Mouse (Mus musculus): ENCODE measurements around the gene Basp1. TPM values are rescaled to one million over a fixed set of nuclear protein-coding genes. Genes with fewer than 3 reads are reported as not detected.

The Basp1 gene
- polyA plus RNA-seq, 1 experiment from 2014 or later = 6.2 TPM

DNA sequence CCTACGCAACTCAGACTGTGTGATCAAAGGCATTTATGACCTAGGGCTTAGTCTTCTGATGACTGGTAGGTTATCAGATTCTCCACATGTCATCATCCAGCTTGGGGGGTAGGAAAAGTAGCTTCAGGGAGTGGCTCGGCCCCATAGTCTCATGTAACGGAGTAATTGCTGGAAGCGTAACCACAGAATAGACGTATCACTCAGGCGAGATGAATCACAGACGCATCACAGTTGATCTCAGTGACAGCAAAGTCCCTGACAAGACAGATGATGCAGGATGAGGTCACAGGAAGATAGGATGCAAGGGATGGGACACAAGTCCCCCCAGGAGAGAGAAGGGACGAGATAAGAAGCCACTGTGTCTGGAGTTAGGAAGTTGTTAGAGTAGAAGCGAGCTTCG, 30.6 kb upstream of the Basp1 start:
- no peak for ATAC-seq (ENCODE audit: extremely low read depth, insufficient number of reproducible peaks, low FRiP score, low TSS enrichment)
- Histone ChIP-seq H3K4me2 (no peak overlapping the region), H3K27ac (replicated peaks) (no peak overlapping the region), H3K4me1 (peaks cover 15% of the 10 kb centered on the region), H3K9ac (no peak overlapping the region), H3K36me3 (no peaks in the 10 kb centered on the region), H3K27me3 (replicated peaks) (peaks cover 59% of the 10 kb centered on the region), H3K4me3 (no peak overlapping the region), H3K9me3 (no peaks in the 10 kb centered on the region)
- 55% methylated on average over 10 of the region's 10 CpGs for WGBS

DNA sequence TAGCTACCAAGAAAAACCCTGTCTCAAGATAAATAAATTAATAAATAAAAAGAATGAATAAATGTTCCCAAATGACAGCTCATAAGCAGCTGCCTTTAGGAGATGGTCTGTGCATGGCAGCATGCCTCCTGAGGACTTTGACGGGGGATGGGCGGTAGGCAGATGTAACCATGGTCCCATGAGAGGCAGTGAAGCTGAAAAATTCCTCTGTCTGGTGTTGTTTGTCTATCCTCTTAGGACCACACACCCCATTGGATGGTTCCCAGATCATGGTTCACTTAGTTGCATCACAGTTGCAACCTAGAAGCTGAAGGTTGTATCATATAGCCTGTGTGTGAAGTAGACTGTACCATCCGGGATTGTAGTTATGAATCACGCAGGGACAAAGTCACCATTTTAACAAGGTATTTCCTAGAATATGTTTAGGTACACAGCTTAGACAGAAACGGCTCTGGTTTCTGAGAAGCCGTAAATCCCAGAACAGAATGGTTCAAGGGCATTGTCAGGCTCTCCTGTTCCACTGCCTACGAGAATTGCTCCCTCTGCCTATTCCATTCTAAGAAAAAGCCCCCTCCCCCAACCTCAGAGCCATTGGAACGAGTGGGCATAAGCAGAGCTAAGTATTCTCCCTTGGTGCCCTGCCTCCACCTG, 29.7 kb upstream of the Basp1 start:
- WGBS = 85% methylated on average over 8 of the region's 8 CpGs
- peaks cover 69% of the 10 kb centered on the region for H3K27me3 ChIP-seq (replicated peaks)
- no peaks in the 10 kb centered on the region for H3K9me3 ChIP-seq
- H3K36me3 ChIP-seq = no peaks in the 10 kb centered on the region
- peaks cover 15% of the 10 kb centered on the region for H3K4me1 ChIP-seq
- H3K4me2 ChIP-seq = no peak overlapping the region
- H3K27ac ChIP-seq (replicated peaks) = no peak overlapping the region
- no peak overlapping the region for H3K4me3 ChIP-seq
- H3K9ac ChIP-seq = no peak overlapping the region
- no peak for ATAC-seq (ENCODE audit: extremely low read depth, insufficient number of reproducible peaks, low FRiP score, low TSS enrichment)

DNA sequence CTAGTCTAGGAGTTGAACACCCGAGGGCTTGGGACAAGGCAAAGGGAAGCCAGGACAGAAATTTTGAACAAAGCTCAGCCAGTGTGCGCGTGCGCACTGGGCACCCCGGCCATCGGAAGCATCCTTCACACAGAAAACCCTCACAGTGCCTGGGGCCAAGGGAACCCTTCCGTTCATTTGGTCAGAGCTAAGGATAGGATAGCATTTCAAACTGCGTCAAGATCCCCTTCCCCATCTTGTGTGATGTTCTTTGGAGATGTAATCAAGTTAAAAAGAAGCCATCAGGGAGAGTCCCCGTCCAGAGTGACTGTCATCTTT, 28.3 kb upstream of the Basp1 start:
- Histone ChIP-seq H3K36me3 (no peaks in the 10 kb centered on the region), H3K4me1 (peaks cover 17% of the 10 kb centered on the region), H3K4me2 (peak overlapping the region; percentile 69), H3K27ac (replicated peaks) (no peak overlapping the region), H3K27me3 (replicated peaks) (peaks cover 64% of the 10 kb centered on the region), H3K9me3 (no peaks in the 10 kb centered on the region), H3K9ac (no peak overlapping the region), H3K4me3 (no peak overlapping the region)
- no peak for ATAC-seq (ENCODE audit: extremely low read depth, insufficient number of reproducible peaks, low FRiP score, low TSS enrichment)
- WGBS = 73% methylated on average over 9 of the region's 9 CpGs

DNA sequence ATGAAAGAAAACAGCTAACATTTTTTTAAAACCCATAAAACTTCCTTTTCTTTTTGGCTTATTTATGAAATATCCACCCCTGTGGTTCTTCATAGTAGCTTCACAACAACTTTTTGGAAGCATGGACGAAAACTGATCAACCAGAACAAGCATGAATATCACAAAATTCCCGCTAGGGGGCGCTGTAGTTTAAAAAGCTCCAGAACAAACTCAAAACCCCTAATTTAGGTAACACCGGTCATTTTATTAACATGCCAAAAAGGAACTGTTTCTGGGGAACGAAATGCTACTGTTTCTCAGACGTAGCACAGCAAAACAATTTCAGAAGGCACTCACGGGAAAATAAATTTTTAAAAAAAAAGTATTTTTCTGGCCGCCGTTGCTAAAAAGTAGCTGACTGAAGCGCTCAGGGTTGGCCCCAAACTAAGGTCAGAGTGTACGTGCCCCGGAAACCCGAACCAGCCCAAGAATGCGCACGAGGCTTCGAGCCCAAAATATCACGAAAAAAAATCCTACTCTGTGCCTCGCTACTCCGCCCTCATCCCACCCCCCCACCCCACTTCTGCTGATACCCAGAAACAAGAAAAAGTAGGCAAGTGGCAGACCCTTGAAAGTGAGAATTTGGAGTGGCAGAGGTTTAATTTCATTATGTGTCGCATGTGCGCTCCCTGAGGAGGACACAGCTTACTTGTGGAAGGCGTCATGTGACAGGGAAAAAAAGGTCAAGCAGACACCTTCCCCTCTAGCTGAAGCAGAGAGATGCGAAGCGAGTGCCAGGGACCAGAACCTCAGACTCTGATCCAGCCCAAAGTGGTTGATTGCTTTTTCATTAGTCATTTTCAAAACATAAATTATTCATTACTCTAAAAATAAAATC, 27.7 kb upstream of the Basp1 start:
- Histone ChIP-seq H3K27me3 (replicated peaks) (peaks cover 64% of the 10 kb centered on the region), H3K4me3 (peak overlapping the region; percentile 37), H3K9me3 (no peaks in the 10 kb centered on the region), H3K4me2 (peak overlapping the region; percentile 69), H3K4me1 (peaks cover 14% of the 10 kb centered on the region), H3K9ac (peak overlapping the region; percentile 58), H3K36me3 (no peaks in the 10 kb centered on the region), H3K27ac (replicated peaks) (no peak overlapping the region)
- no peak for ATAC-seq (ENCODE audit: extremely low read depth, insufficient number of reproducible peaks, low FRiP score, low TSS enrichment)
- WGBS = 14% methylated on average over 24 of the region's 24 CpGs

DNA sequence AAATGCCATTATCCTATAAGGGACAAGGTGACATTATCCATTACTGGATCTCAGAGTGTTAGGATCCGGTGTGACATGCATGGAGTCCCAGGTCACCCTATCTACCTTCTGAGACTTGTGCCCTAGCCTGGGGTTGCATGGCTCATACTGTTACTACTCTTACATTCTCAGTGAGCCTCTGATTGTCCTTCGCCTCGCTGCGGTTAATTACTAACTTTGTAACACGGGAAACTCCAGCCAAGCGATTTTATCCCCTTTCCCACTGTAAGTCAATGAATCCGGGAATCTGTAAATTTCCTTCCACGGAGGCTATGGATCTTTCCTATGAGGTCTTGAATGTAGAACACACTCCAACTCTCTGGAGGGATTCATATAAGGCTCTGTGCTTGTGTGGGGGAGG, 26.8 kb upstream of the Basp1 start:
- Histone ChIP-seq H3K27me3 (replicated peaks) (peaks cover 60% of the 10 kb centered on the region), H3K9ac (no peak overlapping the region), H3K36me3 (no peaks in the 10 kb centered on the region), H3K4me1 (peaks cover 5% of the 10 kb centered on the region), H3K4me3 (no peak overlapping the region), H3K27ac (replicated peaks) (no peak overlapping the region), H3K9me3 (no peaks in the 10 kb centered on the region), H3K4me2 (no peak overlapping the region)
- no peak for ATAC-seq (ENCODE audit: extremely low read depth, insufficient number of reproducible peaks, low FRiP score, low TSS enrichment)
- WGBS = 78% methylated on average over 8 of the region's 8 CpGs

DNA sequence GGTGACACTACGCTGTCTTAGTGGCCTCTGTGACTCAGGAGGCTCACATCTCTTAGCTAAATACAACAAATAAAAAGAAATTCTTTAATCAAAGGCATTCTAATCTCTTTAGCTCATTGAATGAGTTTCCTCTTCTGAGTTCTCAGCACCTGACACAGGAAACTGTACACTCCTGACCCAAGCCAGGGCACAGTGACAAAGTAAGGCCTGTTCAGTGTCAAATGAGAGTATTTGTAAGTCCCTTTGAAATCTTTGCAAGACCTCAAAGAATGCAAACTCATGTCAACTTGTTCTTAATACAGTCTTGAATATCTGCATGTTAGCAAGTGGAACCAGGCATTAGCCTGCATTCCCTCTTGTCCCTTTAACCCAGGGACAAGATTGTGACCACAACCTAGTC, 18.8 kb upstream of the Basp1 start:
- H3K4me2 ChIP-seq = no peak overlapping the region
- H3K4me1 ChIP-seq = peaks cover 6% of the 10 kb centered on the region; the same call in 1 of the 2 replicates
- no peak for ATAC-seq (ENCODE audit: extremely low read depth, insufficient number of reproducible peaks, low FRiP score, low TSS enrichment)
- no peaks in the 10 kb centered on the region for H3K36me3 ChIP-seq
- H3K27me3 ChIP-seq (replicated peaks) = no peaks in the 10 kb centered on the region; the same call in 1 of the 2 replicates
- H3K9me3 ChIP-seq = no peaks in the 10 kb centered on the region
- 53% methylated on average over 1 of the region's 1 CpGs for WGBS
- no peak overlapping the region for H3K4me3 ChIP-seq
- no peak overlapping the region for H3K27ac ChIP-seq (replicated peaks)
- no peak overlapping the region for H3K9ac ChIP-seq

DNA sequence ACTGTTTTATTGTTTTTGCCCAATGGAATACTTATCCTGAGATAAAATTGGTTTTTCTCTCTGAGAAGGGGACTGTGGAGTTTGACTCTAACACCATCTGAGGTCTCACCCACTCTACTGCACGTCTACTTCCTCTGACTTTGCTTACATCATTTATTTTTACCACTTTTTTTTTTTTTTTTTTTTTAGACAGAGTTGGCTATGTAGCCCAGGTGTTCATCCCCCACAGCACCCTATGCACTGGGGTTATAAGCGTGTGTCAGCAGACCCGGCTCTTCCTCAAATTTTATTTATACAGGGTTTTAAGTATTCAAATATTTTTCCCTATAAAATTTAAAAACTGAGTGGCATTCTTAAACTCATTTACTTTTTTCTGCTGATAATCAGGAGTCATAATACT, 16.6 kb upstream of the Basp1 start:
- no peak for ATAC-seq (ENCODE audit: extremely low read depth, insufficient number of reproducible peaks, low FRiP score, low TSS enrichment)
- no peak overlapping the region for H3K4me2 ChIP-seq
- no peaks in the 10 kb centered on the region for H3K36me3 ChIP-seq
- H3K4me3 ChIP-seq = no peak overlapping the region
- H3K27me3 ChIP-seq (replicated peaks) = no peaks in the 10 kb centered on the region; the same call in none of the 2 replicates
- H3K9ac ChIP-seq = no peak overlapping the region
- H3K4me1 ChIP-seq = peaks cover 6% of the 10 kb centered on the region; the same call in 1 of the 2 replicates
- 65% methylated on average over 3 of the region's 3 CpGs for WGBS
- H3K9me3 ChIP-seq = no peaks in the 10 kb centered on the region
- no peak overlapping the region for H3K27ac ChIP-seq (replicated peaks)

DNA sequence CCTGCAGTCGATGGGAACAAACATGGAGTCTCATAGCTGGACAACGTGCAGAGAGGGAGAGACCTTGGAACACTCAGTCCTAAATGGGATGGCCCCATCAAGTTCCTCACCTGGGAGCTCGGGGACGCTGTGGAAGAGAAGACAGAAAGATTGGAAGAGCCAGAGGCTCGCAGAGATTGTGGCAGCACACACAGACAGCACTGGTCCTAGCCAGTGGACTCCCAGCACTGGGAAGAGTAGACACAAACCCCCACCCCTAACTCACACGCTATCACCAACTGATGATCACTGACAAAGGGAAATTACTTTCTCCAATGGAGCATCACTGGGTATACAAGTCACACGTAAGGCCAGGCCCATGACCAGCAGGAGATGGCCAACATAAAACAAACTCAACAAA, 15.4 kb upstream of the Basp1 start:
- H3K27ac ChIP-seq (replicated peaks) = no peak overlapping the region

DNA sequence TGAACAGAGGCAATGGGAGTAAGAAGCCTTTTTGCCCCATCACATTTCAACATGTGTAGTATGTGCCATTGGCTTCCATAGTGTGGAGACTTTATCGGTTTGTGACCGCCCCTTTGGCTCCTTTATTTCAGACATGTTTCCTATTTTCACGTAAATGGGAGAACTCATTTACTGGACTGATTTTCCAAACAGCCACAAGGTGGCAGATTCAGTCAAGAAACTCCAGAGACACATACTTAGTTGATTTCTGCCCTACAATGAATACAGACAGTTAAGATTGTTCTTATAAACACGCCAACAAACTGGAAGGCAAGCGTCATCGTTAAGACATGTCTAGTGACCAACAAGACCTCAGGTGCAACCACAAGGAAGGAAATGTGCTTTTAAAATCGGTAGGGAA, 15.0 kb upstream of the Basp1 start:
- Histone ChIP-seq H3K36me3 (no peaks in the 10 kb centered on the region), H3K9ac (no peak overlapping the region), H3K27ac (replicated peaks) (no peak overlapping the region), H3K4me1 (peaks cover 6% of the 10 kb centered on the region; the same call in 1 of the 2 replicates), H3K4me2 (no peak overlapping the region), H3K9me3 (no peaks in the 10 kb centered on the region), H3K4me3 (no peak overlapping the region), H3K27me3 (replicated peaks) (no peaks in the 10 kb centered on the region; the same call in none of the 2 replicates)
- WGBS = 38% methylated on average over 7 of the region's 7 CpGs
- no peak for ATAC-seq (ENCODE audit: extremely low read depth, insufficient number of reproducible peaks, low FRiP score, low TSS enrichment)

More for the DNA sequence above, 15.4 kb upstream of the Basp1 start:
- Histone ChIP-seq H3K36me3 (no peaks in the 10 kb centered on the region), H3K4me2 (no peak overlapping the region), H3K4me3 (no peak overlapping the region), H3K9ac (no peak overlapping the region), H3K27me3 (replicated peaks) (no peaks in the 10 kb centered on the region; the same call in none of the 2 replicates), H3K4me1 (peaks cover 6% of the 10 kb centered on the region; the same call in 1 of the 2 replicates), H3K9me3 (no peaks in the 10 kb centered on the region)
- 66% methylated on average over 7 of the region's 7 CpGs for WGBS
- ATAC-seq (ENCODE audit: extremely low read depth, insufficient number of reproducible peaks, low FRiP score, low TSS enrichment) = no peak

DNA sequence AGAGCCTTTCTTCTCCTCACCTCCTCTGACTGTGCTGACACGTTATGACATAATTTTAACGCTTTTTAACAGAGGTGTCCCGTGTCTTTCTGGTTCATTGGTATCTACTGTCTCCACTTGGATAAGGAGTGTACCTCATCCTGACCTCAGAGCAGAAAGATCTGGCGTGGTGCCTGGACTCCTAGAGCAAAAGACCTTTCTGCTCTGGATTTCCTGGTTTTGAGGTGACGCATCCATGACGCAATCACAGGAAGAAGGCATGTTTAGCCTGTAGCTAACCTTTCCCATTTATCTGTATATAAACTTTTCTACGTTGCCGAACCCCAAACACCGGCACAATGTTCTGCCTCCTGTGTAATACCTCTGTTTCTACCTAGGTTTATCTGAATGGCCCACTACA, 6.7 kb upstream of the Basp1 start:
- no peak for ATAC-seq (ENCODE audit: extremely low read depth, insufficient number of reproducible peaks, low FRiP score, low TSS enrichment)
- no peak overlapping the region for H3K4me2 ChIP-seq
- WGBS = 67% methylated on average over 9 of the region's 9 CpGs

DNA sequence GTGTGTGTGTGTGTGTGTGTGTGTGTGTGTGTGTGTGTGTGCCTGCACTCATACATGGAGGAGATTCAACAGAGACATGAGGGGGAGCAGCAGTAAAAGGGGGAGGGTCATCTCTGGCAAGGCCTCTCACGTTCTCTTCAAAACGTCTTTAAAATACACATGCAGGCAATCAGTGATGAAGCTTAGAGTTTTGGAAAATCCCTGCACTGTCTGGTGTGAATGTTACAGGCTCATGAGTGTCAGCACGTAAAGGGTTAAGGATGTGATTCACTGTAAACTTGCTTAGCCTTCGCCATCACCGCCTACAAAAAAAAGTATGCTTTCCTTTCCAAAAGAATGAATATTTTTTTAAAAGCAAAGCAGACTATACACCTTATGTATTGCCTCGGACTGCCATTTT, 2.8 kb upstream of the Basp1 start:
- Histone ChIP-seq H3K27ac (replicated peaks) (no peak overlapping the region), H3K4me1 (peaks cover 8% of the 10 kb centered on the region), H3K4me2 (no peak overlapping the region), H3K36me3 (no peaks in the 10 kb centered on the region), H3K9me3 (no peaks in the 10 kb centered on the region), H3K27me3 (replicated peaks) (peaks cover 8% of the 10 kb centered on the region; the same call in 1 of the 2 replicates), H3K9ac (no peak overlapping the region), H3K4me3 (no peak overlapping the region)
- ATAC-seq (ENCODE audit: extremely low read depth, insufficient number of reproducible peaks, low FRiP score, low TSS enrichment) = no peak
- 66% methylated on average over 6 of the region's 6 CpGs for WGBS

More for the DNA sequence above, 6.7 kb upstream of the Basp1 start:
- Histone ChIP-seq H3K27me3 (replicated peaks) (peaks cover 5% of the 10 kb centered on the region; the same call in 1 of the 2 replicates), H3K27ac (replicated peaks) (no peak overlapping the region), H3K4me3 (no peak overlapping the region), H3K9me3 (no peaks in the 10 kb centered on the region), H3K9ac (no peak overlapping the region), H3K4me1 (no peaks in the 10 kb centered on the region), H3K36me3 (no peaks in the 10 kb centered on the region)

Measured in heart, embryonic 13.5 days (tissue).